Mouse (Mus musculus): Measurements from ENCODE around the gene Dtnb.
A peak's percentile ranks its signal among the peaks of the same experiment; 100 is the strongest.
"Not testable (repeated sequence)": the region's sequence is repeated elsewhere in the genome, so short reads cannot be mapped to it uniquely, and the experiment has no call there.

Gene Dtnb

DNA sequence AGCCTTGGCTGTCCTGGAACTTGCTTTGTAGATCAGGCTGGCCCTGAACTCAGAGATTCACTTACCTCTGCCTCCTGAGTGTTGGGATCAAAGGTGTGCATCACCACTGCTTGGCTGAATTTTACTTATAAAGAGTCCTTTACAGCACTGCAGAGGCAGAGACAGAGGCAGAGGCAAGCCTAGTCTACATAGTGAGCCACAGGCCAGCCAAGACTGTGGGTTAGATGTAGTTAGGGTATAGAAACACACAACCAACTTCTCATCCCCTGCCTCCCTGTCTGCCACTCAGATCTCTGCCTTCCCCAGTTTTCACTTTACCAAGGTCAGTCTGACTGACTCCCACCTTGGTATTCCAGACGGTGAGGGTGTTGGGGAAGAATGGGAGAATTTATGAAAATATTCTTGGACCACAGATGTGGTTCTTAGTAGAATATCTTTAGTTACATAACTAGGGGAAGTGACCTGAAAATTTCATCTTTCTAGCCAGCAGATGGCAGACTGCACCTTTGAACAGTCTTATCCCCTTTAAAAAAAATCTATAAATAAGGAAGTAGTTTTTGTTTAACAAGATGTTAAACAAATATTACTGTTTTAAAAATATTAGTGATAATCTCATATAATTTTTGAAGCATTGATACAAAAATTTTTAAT lies 88.9 kb downstream of the Dtnb start:
- DNase-seq (ENCODE audit: low read depth, low spot score) = no peak

DNA sequence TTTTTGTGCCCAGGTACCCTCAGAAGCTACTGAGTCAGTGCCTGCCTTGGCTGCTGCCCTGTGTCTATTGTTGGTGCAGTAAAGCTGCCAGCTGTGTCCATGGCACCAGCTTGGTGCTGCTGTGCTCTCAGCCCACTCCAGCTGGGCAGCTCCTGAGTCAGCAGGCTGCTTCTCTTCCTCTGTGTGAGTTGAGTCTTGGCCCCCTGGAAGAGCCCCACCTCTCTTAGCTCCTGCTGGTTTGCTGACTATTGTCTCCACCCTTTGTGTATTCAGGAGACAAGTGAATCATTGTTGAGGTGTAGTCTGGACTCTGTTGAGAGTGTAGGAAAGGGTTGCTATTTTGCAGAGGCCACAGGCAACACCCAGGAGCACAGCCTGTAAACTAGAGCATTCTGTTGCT lies 90.5 kb downstream of the Dtnb start:
- DNase-seq (ENCODE audit: low read depth, low spot score) = no peak

DNA sequence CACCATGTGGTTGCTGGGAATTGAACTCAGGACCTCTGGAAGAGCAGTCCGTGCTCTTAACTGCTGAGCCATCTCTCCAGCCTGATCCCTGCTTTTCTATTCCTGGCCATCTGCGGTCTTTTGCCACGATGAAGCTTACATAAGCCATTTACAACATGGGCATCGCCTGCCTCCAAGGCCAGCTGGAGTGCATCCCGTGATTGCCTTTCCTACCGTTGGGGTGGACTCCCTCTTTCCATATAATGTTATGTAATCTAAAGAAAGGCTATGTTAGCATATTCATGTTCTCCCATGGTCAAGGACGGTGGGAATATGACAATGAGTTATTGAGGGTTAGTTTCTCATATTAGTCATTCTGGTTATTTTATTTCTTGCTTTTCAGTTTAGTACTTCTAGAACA lies 91.2 kb downstream of the Dtnb start:
- DNase-seq (ENCODE audit: low read depth, low spot score) = no peak

DNA sequence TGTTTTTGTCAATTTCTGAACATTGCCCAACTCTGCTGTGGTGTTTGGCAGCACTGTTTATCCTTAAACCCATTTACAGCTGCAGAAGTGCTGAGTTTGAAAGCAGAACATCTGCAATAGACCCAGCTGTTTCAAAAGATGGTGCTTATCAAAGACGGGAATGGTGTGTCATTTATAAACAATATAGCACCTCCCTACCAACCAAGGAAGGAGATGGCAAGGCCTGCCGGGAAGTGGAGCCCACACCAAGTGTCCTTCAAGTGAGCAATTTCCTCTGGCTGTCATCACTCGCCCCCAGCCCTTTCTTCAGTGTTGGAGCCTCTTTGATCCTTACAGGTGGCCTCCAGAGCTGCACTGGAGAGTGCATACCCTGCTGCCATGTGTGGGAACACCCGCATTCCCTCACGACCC lies 97.8 kb downstream of the Dtnb start:
- peak; percentile 54 for DNase-seq (ENCODE audit: low read depth, low spot score)

DNA sequence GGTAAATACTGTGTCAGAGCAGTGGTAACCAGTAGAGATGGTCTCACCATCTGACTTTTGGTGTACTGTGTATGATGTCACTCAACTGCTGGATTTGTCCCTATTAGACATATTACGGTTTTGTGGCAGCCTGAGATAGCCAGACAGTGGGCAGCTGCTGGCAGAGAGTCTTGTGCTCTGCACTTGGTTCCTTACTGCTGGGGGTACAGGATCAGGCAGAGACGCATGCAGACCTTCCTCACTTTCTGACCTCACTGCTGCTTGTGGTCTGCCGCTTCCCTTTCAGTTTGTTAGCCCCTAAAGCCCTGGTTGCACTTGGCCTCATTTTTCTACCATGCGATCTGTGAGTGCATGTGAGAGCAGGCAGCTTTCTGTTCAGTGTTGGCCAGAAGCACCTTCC lies 98.9 kb downstream of the Dtnb start:
- DNase-seq (ENCODE audit: low read depth, low spot score) = no peak

DNA sequence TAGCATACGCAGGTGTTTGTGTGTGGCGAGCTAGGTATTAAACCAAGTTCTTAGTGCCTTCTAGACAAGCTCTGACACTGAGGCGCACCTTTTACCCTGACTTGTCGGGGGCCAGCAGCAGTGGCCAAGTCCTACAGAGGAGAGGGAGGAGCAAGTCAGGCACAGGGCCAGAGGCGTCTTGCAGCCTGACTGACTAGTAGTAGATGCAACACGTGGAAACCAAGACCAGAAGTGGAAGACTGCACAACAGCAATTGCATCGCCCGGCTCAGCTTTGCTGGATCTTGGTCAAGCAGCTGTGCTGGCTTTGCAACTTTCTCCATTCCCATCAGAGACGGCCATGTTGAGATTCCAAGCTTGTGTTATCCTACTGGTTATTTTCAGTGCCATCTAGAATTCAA lies 100.6 kb downstream of the Dtnb start:
- no peak for DNase-seq (ENCODE audit: low read depth, low spot score)

DNA sequence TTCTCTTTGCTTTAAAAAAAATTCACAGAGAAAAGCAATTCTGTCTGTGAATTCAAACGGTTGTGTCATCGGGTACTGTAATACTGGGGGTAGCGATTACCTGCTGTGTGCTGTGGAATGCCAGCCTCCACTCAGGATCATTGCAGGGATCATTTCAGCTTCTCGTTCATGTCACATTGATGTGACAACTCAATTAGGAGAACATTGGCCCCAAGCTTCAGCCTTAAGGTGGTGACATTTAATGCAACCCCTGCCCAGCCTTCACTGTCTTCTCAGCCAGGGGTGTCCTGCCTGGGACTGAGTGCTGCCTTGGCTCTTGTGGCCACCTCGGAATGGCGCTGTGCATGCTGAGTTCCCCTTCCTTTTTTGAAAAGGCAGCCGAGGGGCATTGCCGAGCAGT lies 101.7 kb downstream of the Dtnb start:
- DNase-seq (ENCODE audit: low read depth, low spot score) = no peak

DNA sequence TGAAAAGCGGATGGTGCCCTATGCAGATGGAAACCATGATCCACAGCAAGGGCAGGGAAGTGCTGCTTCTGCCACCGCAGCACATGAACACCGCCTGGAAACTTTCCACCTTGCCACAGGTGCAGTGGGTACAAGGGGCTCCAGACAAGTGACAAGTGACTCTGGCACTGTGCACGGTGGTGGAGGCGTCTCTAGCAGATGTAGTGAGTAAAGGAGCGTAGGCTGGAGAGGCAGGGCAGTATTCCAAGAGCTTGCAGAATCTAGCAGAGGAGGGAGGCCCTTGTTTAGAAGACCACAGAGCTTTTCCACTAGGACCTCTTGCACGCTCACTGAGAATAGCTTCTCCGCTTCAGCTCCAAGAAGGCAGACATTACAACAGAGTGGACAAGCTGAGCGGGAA lies 102.7 kb downstream of the Dtnb start:
- no peak for DNase-seq (ENCODE audit: low read depth, low spot score)

DNA sequence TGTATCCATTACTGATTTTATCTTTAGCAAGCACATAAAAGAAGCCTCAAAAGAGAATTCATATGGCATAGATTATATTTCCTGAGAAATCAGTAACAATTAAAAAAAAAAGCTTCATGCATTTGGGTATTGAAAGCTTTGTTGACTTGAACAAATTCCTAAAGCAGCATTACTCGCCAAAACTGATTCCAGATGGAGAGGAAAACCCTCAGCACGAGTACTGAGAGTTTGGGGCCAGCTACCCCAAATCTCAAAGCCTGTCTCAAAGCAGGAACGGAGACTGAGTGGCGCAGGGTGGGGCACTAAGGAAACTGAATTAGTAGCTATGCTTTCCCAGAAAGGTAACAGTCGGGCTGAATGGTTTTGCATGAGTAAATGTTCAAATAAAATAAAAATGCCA lies 108.5 kb downstream of the Dtnb start:
- no peak for DNase-seq (ENCODE audit: low read depth, low spot score)

DNA sequence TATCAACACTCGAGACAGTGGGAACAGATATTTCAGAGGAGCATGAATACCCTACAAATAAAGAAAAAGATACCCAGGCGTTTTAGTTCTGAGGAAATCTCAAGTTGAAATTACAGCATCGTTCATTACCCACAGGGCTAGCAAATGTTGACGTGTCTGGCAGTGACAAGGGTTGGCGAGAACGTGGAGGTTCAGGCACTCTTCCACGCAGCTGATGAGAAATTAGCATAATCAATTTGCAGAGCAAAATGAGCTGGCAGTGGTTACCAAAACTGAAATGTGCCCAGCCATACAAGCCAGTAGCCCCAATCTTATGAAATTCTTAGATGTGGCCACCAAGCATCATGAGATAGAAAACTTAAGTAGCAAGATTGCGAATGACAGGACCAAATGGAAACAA lies 110.9 kb downstream of the Dtnb start:
- DNase-seq (ENCODE audit: low read depth, low spot score) = no peak

DNA sequence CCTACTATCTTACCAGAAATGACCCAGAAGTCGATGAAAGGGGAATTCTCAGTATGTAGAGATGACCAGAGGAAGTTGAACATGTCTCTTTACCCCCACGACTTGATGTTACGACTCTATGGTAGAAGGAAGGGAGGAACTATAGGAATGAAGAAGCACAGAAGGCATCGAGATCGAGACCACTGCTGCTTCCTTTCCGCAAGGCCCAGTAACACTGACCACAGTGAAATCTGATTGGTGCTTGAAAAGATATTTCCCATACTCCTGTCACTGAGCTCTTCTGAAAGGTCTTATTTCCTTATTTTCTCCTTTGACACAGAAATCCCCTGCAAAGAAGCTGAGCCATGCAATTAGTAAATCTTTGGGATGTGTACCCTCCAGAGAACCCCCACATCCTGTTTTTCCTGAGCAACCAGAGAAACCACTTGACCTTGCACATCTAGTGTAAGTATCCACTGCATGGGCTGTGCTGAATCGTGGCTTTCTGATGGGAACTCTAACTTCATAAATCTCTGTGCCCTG lies 114.3 kb downstream of the Dtnb start:
- no peak for DNase-seq (ENCODE audit: low read depth, low spot score)

DNA sequence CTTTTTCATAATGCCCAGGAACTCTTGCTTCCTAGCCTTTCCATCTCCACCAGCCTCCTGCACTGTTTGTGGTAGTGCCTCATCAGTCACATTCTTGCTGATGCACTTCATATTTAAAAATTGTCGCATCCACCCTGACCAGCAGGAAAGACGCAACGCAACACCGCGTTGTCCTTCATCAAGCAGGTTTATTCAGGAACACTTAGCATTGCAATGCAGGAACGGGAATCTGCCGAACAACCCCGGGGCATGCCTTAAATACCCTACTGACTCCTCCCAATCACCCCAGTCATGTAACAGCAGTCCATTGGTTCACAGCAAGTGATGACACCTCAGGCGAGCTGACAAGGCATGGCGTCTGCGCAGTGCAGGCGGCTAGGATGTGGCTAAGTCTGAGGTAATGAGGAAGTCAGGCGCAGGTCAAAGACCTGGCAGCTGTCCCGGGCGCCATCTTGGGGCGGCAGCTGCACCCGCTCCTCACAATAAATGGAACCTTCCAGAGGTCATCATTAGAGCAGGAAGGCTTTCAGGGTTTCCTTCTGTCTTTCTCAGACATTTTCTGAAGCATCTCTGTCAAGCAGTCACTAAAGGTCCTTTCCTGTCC lies 118.8 kb downstream of the Dtnb start:
- not testable (repeated sequence) for DNase-seq (ENCODE audit: low read depth, low spot score)

DNA sequence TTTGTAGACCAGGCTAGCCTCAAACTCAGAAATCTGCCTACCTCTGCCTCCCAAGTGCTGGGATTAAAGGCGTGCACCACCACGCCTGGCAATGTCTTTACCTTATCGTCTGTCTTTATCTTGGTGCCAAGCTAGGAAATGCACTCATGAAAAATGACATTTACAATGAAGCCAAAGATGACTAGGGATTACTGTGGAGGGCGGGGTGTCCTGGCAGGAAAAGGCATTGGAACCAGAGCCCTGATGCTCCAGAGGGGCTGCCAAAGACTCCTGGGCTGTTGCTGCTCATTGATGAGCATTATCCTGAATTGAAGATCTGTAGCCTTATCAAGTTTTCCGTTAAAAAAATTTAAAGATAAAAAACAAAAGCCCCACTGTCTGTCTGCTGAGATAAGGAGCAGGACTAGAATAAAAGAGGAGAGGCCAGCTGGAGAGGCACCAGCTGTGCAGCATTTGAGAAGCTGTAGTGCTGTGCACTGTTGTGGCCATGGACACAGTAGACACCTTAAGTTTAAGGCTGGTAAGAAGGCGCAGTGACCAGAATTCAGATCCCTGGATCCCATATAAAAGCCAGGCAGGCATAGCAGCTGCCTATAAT lies 120.7 kb downstream of the Dtnb start:
- DNase-seq (ENCODE audit: low read depth, low spot score) = no peak

DNA sequence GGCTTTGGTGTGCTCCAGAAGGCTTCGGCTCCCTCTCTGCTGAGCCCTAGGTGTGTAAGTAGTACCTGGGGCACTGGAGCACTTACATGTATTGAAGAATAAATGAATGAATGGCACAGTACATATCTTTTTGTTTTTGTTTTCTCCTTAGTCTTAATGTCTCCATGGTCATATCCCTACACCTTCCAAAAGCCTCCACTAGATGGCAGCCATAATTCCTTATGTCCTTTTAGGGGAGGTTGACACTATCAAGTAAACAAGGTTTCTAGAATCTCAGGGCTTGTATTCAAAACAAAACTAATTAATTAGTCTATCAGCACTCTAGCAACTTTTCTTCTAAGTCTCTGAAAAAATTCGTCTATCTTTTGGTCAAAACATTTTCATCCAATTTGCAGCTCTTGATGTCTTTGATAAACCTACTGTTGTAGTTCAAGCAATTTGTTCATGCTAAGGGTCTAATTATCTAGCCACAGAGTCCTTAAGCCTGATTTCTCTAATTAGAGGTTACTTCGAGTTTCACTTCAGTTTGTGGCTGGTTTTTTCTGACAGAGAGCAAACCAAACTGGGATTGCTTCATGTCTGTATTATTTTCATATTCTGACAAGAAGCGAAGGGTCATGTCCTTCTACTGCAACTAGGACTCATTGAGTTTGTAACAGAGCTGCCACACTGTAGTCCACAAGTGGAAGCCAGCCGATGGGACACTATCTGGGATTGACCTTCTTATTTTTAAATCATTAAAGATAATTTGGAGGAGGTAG lies 123.7 kb downstream of the Dtnb start:
- DNase-seq (ENCODE audit: low read depth, low spot score) = peak; percentile 45

DNA sequence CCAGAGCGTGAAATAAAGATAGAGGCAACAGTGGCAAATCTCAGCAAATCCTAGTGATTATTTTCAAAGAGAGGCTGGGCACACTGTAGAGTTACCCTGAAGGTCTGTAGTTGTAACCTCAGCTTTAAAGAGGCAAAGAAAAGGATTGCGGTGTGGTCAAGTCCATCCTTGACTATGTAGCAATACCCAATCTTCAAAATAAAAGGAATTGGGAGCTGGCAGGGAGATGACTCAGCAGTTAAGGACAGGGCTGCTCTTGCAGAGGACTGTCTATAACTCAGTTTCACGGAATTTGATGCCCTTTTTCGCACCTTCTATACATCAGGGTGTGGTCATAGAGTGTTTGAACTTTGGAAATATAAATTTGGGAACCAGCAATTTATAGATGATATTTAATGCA lies 128.3 kb downstream of the Dtnb start:
- DNase-seq (ENCODE audit: low read depth, low spot score) = no peak

DNA sequence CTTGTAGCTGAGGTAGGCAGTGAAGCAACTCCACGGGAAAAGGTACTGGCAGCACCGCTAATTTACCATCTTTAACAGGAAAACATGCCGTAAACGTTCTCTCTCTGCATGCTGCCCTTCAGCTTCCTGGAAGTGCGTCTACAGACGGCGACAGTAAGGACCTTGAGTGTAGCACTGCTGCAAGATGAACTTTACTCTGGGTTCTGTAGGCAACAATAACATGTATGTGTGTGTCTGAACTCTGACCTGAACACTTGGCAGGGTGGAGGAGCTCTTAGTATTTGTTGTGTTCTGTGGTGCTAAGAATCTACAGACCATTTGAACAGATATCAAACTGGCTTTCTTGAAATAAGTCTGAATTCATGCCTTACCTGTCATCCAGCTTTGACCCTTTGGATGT lies 130.7 kb downstream of the Dtnb start:
- no peak for DNase-seq (ENCODE audit: low read depth, low spot score)

DNA sequence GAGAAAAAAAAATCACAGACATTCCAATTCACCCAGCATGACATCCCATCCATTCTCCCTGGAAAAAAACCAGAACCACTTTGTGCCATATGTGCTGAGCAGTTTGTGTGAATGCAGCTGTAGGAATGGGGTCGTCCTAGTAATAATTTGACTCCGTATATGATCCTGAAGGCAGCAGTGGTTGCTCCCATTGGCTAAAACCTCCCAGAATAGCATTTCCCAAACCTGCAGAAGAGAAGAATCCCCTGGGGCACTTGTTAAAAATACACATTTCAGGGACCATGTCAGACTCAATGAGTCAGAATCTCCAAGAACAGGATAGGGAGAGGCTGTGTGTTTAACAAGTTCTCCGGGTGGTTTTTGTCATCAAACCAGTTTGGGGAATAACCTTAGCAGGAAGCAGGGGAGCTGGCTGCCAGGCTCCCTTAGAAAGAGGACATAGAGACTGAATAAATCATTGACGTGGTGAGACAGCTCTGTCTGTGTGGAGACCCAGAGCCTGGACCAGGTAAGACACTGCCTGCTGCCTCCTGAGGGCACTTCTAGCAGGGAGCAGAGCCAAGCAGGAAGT lies 147.1 kb downstream of the Dtnb start:
- DNase-seq (ENCODE audit: low read depth, low spot score) = peak; percentile 65

DNA sequence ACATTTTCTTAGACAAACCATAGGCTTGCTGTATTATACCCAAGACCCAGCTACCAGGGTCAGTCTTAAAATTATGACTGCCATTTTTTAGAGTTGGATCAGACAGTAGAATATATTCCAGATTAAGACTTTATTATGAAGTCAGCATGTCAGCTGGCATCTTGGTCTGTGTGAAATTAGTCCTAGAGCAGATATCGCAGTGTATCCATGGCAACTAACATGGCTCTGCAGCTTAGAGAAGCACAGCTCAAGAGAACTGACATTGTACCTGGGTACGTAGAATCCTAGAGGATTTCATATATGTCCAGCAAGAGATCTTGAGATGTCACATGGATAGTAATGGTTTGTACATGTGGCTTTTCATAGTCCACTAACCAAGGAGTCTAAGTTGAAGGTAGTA lies 148.3 kb downstream of the Dtnb start:
- DNase-seq (ENCODE audit: low read depth, low spot score) = no peak

DNA sequence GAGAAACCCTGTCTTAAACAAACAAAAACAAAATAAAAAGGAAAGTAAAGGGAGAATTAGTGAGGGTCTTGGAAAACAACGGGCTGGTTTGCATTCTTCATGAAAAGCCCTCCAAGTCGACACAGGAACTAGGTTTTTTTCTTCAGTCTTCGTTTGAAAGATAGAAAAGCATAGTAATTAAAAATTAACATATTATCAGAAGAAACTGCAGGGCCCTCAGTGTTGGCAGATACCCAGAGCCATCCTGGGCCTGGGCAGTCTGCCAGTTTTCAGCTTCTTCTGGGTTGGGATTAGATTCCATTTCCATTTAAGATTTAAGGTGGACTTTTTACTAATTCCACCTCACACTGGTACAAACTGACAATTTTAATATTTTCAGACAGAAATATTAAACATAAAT lies 151.6 kb downstream of the Dtnb start:
- no peak for DNase-seq (ENCODE audit: low read depth, low spot score)

DNA sequence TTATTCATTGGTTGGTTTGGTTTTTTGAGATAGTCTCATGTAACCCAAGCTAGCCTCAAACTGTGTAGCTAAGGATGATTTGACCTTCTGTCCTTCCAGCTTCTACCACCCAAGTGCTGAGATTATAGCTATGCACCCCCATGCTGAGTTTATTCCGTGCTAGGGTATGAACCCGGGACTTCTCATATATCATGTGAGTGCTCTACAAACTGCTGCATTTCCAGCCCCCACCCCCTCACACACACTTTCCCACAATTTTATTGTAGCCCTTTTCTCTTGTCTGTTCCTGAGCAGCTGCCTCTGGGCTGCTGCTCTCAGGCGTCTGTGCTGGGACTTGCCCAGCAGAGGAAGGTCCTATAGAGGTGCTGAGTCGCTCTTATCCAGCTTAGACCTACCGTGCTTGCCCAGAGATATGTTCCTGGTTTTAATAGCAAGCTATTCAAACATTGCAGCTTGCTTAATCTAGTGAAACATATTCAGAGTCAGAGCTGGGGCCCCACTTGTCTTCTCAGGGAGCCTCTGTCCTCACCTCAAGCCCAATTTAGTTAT lies 152.7 kb downstream of the Dtnb start:
- no peak for DNase-seq (ENCODE audit: low read depth, low spot score)

DNA sequence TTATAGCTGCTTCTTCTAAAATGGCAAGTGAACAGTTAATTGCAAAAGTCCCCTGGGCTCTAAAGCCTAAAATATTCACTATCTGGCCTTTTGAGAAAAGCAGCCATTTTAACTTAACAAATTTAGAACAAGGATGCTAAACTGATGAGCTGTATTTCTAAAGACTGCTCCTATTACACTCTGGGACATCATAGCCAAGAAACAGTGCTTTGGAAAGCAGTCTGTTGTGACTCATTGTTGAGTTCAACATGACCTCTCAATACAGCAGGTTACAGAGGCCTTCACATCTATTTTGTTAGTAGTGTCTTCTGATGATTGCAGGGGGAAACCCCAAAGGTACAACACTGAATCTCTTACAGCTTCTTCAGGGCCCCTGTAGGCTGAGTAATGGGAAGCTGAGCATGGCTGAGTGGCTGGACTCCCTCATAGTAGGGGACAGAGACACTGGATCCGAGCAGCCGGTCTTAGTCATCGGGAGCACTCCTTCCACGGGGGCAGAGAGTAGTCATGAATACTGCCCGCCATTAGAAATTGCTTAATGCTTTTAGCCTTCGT lies 157.4 kb downstream of the Dtnb start:
- no peak for DNase-seq (ENCODE audit: low read depth, low spot score)
